Mouse (Mus musculus) erythroblast, adult 5-6 weeks (primary cell): ENCODE results near the gene Asap3. TPM values are rescaled to one million over a fixed set of nuclear protein-coding genes. Genes with fewer than 3 reads are reported as not detected.

ENCODE experiments used
- ATAC-seq: replicated peaks from 2 replicates; pipeline ENCODE4 v1.8.0; 2016; ENCODE audit warnings: moderate number of reproducible peaks, mild to moderate bottlenecking, moderate TSS enrichment, inconsistent platforms; ENCODE audit not compliant: poor library complexity, low FRiP score, severe bottlenecking
- total RNA-seq, 2 experiments: library from RNA; stranded (forward) in 1 of 2; stranded (reverse) in 1 of 2; fragments of 150-400 nt in 1 of 2; fragments of 200-764, 138-1000 nt in 1 of 2; gene quantifications; 2 replicates each; pipeline versions ENCODE4 v1.2.3 to v1.2.4; 2015 to 2017; ENCODE audit warnings: low replicate concordance in 2 of 2

Gene Asap3
- 0.19 TPM in 1 of 2 replicates, not detected in the other for total RNA-seq (2015; ENCODE audit: low replicate concordance)
- 0.43 TPM in 1 of 2 replicates, not detected in the other for total RNA-seq (2017; ENCODE audit: low replicate concordance)

- peak; percentile 77 for ATAC-seq
Measured at GRCm38 (mm10) chr4:136206033-136206893, at the start of gene Asap3. Asap3 (plus strand) TSS chr4:136206365.

- no peak for ATAC-seq
Measured at GRCm38 (mm10) chr4:136158498-136158897, 47.7 kb upstream of the Asap3 start.

GRCm38 (mm10) chr4:136159802-136160397 lies 46.3 kb upstream of the Asap3 start:
- peak; percentile 85 for ATAC-seq

GRCm38 (mm10) chr4:136163448-136163847 lies 42.7 kb upstream of the Asap3 start:
- ATAC-seq: peak; percentile 84

- no peak for ATAC-seq
Measured at GRCm38 (mm10) chr4:136164981-136165380, 41.2 kb upstream of the Asap3 start.

- ATAC-seq: no peak
Measured at GRCm38 (mm10) chr4:136167701-136168100, 38.5 kb upstream of the Asap3 start.

GRCm38 (mm10) chr4:136170401-136170800 lies 35.8 kb upstream of the Asap3 start:
- ATAC-seq: no peak

- no peak for ATAC-seq
Measured at GRCm38 (mm10) chr4:136171455-136171854, 34.7 kb upstream of the Asap3 start.

- peak; percentile 38 for ATAC-seq
Measured at GRCm38 (mm10) chr4:136172011-136172541, 34.1 kb upstream of the Asap3 start, which contains the start of gene E2f2. E2f2 (plus strand) TSS chr4:136172394.

- peak; percentile 12; the same call in 1 of the 2 replicates for ATAC-seq
Measured at GRCm38 (mm10) chr4:136172542-136173209, 33.5 kb upstream of the Asap3 start.

- 0 out of 2 replicates have a peak, but pooled peaks have one; percentile 1 for ATAC-seq
Measured at GRCm38 (mm10) chr4:136173210-136173715, 32.9 kb upstream of the Asap3 start.

GRCm38 (mm10) chr4:136174216-136175193 lies 31.7 kb upstream of the Asap3 start:
- peak; percentile 50 for ATAC-seq

- ATAC-seq: no peak
Measured at GRCm38 (mm10) chr4:136176022-136176552, 30.1 kb upstream of the Asap3 start.

- peak; percentile 2; the same call in 1 of the 2 replicates for ATAC-seq
Measured at GRCm38 (mm10) chr4:136177244-136177611, 28.9 kb upstream of the Asap3 start.

- peak; percentile 47 for ATAC-seq
Measured at GRCm38 (mm10) chr4:136177612-136178474, 28.3 kb upstream of the Asap3 start.

GRCm38 (mm10) chr4:136178475-136178921 lies 27.7 kb upstream of the Asap3 start:
- peak; percentile 8; the same call in 1 of the 2 replicates for ATAC-seq

- ATAC-seq: no peak
Measured at GRCm38 (mm10) chr4:136179456-136179855, 26.7 kb upstream of the Asap3 start.
